Mouse (Mus musculus) limb, embryonic 14.5 days (tissue): ENCODE results near the gene Fchsd2. TPM values are rescaled to one million over a fixed set of nuclear protein-coding genes. Genes with fewer than 3 reads are reported as not detected.

ENCODE experiments used
- ATAC-seq: fragments of 200-750 bp; cut with Nextera tagmentation; 2 replicates; pipeline ENCODE4 v1.8.0; 2017; ENCODE audit warnings: low read depth, moderate number of reproducible peaks, moderate TSS enrichment; ENCODE audit not compliant: low FRiP score
- DNase-seq: peaks from one replicate; pipeline ENCODE4 v3.0.0-alpha.2; 2015; ENCODE audit warnings: low spot score
- H3K27ac ChIP-seq: fragments of 300-500 bp; sonication (generic); replicated peaks from 2 replicates; pipeline ENCODE4 v1.5.1; 2014; ENCODE audit warnings: low read depth, mild to moderate bottlenecking, low read length, moderate library complexity, mixed read lengths
- H3K27me3 ChIP-seq: fragments of 300-500 bp; sonication (generic); 2 replicates; pipeline ENCODE4 v1.6.1; 2014; ENCODE audit warnings: low read length, mixed read lengths; ENCODE audit not compliant: control insufficient read depth, insufficient read depth
- H3K36me3 ChIP-seq: fragments of 300-500 bp; sonication (generic); 2 replicates; pipeline ENCODE4 v1.6.1; 2014; ENCODE audit warnings: mild to moderate bottlenecking, low read length, moderate library complexity, mixed read lengths; ENCODE audit not compliant: control insufficient read depth, insufficient read depth
- H3K4me1 ChIP-seq: fragments of 300-500 bp; sonication (generic); 2 replicates; pipeline ENCODE4 v1.6.1; 2014; ENCODE audit warnings: antibody characterized with exemption, low read length, mixed read lengths; ENCODE audit not compliant: control insufficient read depth, insufficient read depth
- H3K4me2 ChIP-seq: fragments of 300-500 bp; sonication (generic); replicated peaks from 2 replicates; pipeline ENCODE4 v1.6.1; 2014; ENCODE audit warnings: low read depth, mild to moderate bottlenecking, low read length, moderate library complexity; ENCODE audit not compliant: severe bottlenecking
- H3K4me3 ChIP-seq: fragments of 300-500 bp; sonication (generic); replicated peaks from 2 replicates; pipeline ENCODE4 v1.5.1; 2014; ENCODE audit warnings: low read length
- H3K9ac ChIP-seq: fragments of 300-500 bp; sonication (generic); 2 replicates; pipeline ENCODE4 v1.6.1; 2014; ENCODE audit warnings: mild to moderate bottlenecking, low read depth, low read length, moderate library complexity; ENCODE audit not compliant: severe bottlenecking
- H3K9me3 ChIP-seq: fragments of 300-500 bp; sonication (generic); 2 replicates; pipeline ENCODE4 v1.6.1; 2016; ENCODE audit warnings: low read length; ENCODE audit not compliant: control insufficient read depth
- POLR2A ChIP-seq: fragments of 200-500 bp; IDR thresholded peaks from 2 replicates; pipeline ENCODE4 v1.8.0; 2012; ENCODE audit warnings: inconsistent platforms, mild to moderate bottlenecking, moderate library complexity, borderline replicate concordance; ENCODE audit not compliant: insufficient read depth, insufficient read length; ENCODE audit errors: extremely low read depth
- WGBS: fragments of 180-500 bp; shearing (Covaris S2); extraction: QIAGEN DNeasy Blood & Tissue Kit; methylation state at CpG from one replicate; pipeline ENCODE4 v1.1.7; 2014; 5-methylcytosine and 5-hydroxymethylcytosine counted together
- polyA plus RNA-seq, 2 experiments: library from polyadenylated mRNA; depleted of rRNA in 1 of 2; stranded (reverse) in 1 of 2; unstranded in 1 of 2; fragments of >200 nt; fragmentation: Nextera tagmentation in 1 of 2; extraction: Ambion mirVana in 1 of 2; gene quantifications; 2 replicates each; pipeline versions ENCODE4 v1.2.1 to v1.2.3; 2012 to 2014

Fchsd2 gene
- polyA plus RNA-seq, 2 experiments: 19.9 to 21.9 TPM

DNA sequence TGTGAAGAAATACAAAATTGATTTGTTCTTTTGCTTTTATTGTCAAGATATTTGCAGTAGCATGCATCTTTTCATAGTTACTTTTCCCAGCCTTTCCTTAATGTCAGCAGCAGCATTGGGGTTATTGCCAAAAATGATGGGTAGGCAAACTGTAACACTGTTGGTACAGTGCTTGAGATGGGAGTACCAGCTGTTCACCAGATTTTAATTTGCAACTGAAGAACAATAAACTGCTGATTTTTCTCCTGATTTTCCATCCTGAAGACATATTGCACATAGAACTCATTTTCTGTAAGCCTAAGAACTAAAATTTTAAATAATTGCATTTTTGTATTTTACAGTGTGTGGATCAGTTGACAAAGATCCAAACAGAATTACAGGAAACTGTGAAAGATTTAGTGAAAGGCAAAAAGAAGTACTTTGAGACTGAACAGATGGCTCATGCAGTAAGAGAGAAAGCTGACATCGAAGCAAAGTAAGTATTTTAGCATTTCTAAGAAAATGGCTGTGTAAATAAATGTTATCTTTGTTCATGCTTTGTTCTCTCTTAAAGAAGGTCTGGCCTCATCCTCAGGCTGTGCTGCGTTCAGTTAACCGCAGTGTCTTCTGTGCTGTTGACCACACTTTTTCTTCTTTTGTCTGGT lies 98.8 kb downstream of the Fchsd2 start:
- Histone ChIP-seq H3K27me3 (no peaks in the 10 kb centered on the region), H3K27ac (no peak overlapping the region), H3K4me3 (no peak overlapping the region), H3K4me2 (no peak overlapping the region), H3K4me1 (no peaks in the 10 kb centered on the region), H3K36me3 (peaks cover 12% of the 10 kb centered on the region; the same call in 1 of the 2 replicates), H3K9me3 (no peaks in the 10 kb centered on the region), H3K9ac (no peak overlapping the region)
- TF ChIP-seq POLR2A: no peak
- no peak for ATAC-seq
- WGBS: 89% methylated on average over 3 of the region's 3 CpGs
- DNase-seq: no peak

DNA sequence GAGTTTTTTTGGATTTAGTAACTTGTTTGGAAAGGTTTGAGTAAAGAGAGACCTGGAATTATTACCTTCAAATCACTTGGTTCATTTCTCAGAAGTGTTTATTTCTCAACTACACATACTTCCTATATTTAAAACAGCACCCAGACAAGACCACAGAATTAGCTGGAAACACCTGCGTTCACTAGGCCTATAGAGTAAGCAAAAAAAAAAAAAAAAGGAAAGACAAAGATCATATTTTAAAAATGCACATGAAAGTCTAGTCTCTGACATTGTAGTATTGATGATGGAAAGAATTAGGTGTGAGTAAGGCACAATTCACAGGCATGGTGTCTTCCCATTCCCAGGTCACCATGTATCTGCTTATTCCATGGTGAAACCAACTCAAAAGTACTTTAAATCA lies 118.2 kb downstream of the Fchsd2 start:
- no peak overlapping the region for H3K4me3 ChIP-seq
- 91% methylated on average over 1 of the region's 1 CpGs for WGBS
- H3K4me2 ChIP-seq: no peak overlapping the region
- TF ChIP-seq POLR2A: no peak
- no peak for ATAC-seq
- H3K9ac ChIP-seq: no peak overlapping the region
- no peaks in the 10 kb centered on the region for H3K4me1 ChIP-seq
- H3K27me3 ChIP-seq: no peaks in the 10 kb centered on the region
- no peaks in the 10 kb centered on the region for H3K9me3 ChIP-seq
- DNase-seq: no peak
- no peak overlapping the region for H3K27ac ChIP-seq
- H3K36me3 ChIP-seq: peaks cover 5% of the 10 kb centered on the region; the same call in 1 of the 2 replicates

DNA sequence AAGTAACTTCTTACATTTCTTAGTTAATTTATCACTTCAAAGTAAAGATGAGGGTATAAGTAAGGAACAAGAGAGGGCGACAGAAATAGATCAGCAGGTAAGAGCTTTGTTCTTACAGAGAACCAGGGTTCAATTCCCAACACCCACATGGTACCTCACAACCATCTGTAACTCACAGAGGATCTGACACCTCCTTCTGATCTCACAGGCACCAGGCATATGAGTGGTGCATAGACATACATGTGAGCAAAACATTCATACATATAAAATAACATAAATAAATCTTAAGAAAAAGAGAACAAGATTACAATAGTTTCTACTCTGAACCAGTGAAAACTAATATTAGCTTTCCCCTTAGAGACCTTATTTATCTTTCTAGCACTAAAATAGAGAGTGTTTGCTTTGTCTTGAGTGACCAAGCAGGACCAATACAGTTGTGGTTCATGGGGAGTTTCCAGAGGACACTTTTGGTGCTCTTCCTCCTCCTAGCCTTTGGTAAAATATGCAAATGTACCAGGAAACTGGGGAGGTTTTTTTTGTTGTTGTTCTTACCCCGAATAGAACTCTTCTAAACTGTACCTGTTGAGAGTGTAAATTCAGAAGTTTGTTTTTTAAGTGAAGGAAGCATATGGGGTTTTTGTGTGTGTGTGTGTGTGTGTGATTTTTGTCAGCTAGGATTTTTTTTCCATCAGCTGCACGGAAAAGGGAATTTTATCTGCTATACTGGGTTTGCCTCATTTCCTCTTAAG lies 121.0 kb downstream of the Fchsd2 start:
- H3K4me2 ChIP-seq: no peak overlapping the region
- H3K9me3 ChIP-seq: no peaks in the 10 kb centered on the region
- 81% methylated on average over 3 of the region's 3 CpGs for WGBS
- no peak overlapping the region for H3K9ac ChIP-seq
- ATAC-seq (no peak), DNase-seq (no peak)
- H3K27me3 ChIP-seq: no peaks in the 10 kb centered on the region
- no peaks in the 10 kb centered on the region for H3K4me1 ChIP-seq
- no peak for TF ChIP-seq POLR2A
- H3K27ac ChIP-seq: no peak overlapping the region
- H3K36me3 ChIP-seq: peaks cover 12% of the 10 kb centered on the region; the same call in 1 of the 2 replicates
- H3K4me3 ChIP-seq: no peak overlapping the region

DNA sequence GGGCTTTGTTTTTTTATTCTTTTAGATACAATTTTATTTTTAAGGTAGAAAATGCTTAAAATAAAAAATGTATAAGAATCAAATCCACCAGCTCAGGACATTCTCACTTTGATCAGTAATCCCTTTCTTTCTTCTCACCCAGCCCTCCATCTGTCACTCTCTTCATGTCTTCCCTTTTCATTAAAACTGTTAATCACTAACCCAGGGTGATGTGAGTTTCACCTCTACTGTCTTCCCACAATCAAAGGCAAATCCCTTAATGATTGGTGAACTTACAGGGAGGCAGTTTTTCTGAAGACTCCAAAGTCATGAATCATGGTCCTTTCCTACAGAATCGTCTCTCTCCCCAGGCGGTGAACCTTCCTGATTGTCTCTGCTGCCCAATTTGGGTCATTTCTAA lies 124.1 kb downstream of the Fchsd2 start:
- no peak overlapping the region for H3K27ac ChIP-seq
- no peaks in the 10 kb centered on the region for H3K27me3 ChIP-seq
- WGBS: 77% methylated on average over 2 of the region's 2 CpGs
- H3K4me2 ChIP-seq: no peak overlapping the region
- DNase-seq (no peak), ATAC-seq (no peak)
- no peak for TF ChIP-seq POLR2A
- peaks cover 12% of the 10 kb centered on the region; the same call in 1 of the 2 replicates for H3K36me3 ChIP-seq
- no peaks in the 10 kb centered on the region for H3K4me1 ChIP-seq
- no peak overlapping the region for H3K4me3 ChIP-seq
- no peak overlapping the region for H3K9ac ChIP-seq
- no peaks in the 10 kb centered on the region for H3K9me3 ChIP-seq

DNA sequence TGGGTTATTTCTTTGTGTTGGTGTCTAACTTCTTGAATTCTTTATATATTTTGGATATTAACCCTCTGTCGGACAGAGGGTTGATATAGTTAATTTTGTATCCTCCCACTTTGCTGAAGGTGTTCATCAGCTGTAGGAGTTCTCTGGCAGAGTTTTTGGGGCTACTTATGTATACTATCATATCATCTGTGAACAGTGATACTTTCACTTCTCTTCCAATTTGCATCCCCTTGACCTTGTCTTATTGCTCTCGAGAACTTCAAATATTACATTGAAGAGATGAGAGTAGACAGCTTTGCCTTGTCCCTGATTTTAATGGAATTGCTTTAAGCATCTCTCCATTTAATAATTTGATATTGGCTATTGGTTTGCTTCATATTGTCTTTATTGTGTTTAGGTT lies 130.8 kb downstream of the Fchsd2 start:
- H3K36me3 ChIP-seq: no peaks in the 10 kb centered on the region
- no peaks in the 10 kb centered on the region for H3K27me3 ChIP-seq
- no peaks in the 10 kb centered on the region for H3K4me1 ChIP-seq
- no peak for TF ChIP-seq POLR2A
- ATAC-seq (no peak), DNase-seq (no peak)
- H3K9ac ChIP-seq: no peak overlapping the region
- 94% methylated on average over 2 of the region's 2 CpGs for WGBS
- H3K27ac ChIP-seq: no peak overlapping the region
- H3K4me3 ChIP-seq: no peak overlapping the region
- no peak overlapping the region for H3K4me2 ChIP-seq
- H3K9me3 ChIP-seq: no peaks in the 10 kb centered on the region
